Mouse (Mus musculus) R1 (cell line): Measurements from ENCODE around the gene Tnni3k.

ENCODE experiments used
- DNase-seq: peaks from one replicate; pipeline ENCODE4 v3.0.0-alpha.2; 2018; ENCODE audit warnings: low read depth, low spot score

The Tnni3k gene

DNA sequence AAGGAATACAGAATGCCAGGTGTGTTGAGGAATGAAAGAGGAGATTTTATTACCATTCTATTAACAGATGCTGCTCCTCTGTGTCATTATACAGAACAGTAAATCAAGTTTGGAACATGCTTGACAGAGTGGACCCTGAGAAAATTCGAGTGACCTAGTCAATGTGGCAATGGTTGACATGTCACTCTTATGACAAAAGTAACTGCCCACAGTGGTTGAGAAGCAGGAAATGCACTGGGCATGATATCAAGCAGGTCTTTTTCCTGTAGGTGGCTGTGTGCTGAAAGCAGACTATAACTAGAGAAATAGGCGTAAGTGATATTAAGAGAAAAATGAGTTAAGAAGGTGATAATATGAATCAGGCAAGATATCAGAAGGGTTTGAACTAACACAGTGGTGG, 105.7 kb downstream of the Tnni3k start:
- DNase-seq: no peak

DNA sequence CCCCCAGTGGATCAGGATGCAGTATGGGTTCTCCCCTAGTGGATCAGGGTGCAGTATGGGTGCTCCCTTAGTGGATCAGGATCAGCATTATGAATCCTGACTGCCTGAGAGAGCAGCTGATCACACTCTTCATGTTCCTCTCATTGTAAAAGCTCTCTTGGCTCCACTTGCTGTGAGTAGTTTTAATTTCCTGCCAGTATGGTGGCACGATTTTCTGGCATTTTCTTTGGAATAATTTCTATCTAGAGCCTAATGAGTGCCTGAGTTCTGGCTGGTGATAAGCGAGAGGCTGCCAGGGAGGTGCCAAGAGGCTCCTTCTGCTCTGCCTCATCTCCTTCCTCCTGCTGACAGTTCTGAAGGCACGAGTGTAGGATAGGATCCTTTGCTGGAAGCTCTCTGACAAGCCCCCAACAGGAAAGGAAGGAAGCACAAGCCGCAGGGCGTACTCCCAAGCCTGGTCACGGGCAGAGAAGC, 109.5 kb downstream of the Tnni3k start:
- DNase-seq: no peak

DNA sequence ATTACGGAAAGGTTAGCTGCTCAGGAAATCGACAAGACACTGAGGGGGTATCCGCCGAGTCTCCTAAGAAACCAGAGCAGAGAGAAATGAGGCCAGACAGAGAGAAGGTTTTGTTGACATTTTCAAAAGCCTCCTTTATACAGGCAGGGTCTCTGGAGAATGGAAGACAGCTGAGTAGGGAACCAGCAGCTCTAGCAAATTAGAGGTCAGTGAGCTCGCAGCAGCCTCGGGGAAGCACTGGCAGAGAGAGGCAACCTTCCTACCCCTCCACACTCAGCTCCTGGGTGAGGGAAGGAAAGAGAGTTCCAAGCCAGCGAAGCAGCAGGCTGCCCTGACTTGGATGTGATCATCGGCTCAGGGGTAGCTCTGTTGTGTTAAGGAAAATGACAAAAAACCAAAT, 127.5 kb downstream of the Tnni3k start:
- peak; percentile 2 for DNase-seq

DNA sequence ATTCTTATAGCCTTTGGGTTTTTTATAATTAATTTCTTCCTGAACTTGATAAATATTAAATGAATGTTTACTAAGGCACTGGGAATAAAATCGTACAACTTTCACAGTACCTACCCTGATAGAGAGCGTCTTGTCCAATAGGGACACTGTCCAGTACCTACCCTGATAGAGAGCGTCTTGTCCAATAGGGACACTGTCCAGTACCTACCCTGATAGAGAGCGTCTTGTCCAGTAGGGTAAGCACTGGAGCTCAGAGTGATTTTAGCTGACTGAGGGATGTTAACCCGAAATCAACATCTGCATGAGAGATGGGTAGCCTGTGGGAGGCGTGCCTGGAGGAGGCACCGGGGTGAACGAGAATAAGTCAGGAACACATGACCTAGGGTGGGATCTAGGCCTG, 130.3 kb downstream of the Tnni3k start:
- DNase-seq: no peak

DNA sequence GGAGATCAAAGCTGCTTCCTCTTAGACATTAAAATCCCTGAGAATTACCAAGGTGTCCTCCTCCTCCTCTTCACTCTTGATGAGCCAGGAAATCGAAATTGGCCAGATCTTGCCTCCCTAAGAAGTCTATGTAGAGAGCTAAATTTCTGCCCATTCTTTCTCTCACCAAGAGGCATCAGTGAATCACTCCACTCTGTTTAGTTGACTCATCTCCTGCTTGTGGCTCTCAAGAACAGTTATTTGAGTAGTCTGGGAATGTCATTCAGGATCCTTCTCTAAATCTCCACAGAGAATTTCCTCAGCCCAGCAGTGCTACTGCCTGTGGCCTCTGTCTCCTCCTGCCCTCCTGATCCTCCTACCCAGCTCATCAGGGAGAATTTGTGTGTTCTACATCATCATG, 139.6 kb downstream of the Tnni3k start:
- DNase-seq: no peak

DNA sequence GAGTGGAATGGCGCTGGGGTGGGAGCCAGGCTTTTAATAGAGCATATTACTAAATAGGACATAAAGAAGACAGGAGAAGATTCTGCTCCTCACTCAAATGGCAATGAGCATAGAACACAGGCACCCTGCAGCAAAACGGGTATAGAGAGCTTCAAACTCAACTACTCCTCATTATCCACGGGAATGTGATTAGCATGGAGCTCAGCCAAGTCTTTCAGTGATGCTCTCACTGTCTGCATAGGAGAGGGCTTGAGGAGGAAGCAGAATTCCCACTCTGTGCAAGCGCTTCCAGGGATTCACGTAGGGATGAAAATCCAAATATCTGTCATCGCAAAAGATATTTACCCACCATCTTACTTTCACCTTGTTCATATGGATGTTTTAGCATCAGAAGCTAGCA, 141.6 kb downstream of the Tnni3k start:
- no peak for DNase-seq

DNA sequence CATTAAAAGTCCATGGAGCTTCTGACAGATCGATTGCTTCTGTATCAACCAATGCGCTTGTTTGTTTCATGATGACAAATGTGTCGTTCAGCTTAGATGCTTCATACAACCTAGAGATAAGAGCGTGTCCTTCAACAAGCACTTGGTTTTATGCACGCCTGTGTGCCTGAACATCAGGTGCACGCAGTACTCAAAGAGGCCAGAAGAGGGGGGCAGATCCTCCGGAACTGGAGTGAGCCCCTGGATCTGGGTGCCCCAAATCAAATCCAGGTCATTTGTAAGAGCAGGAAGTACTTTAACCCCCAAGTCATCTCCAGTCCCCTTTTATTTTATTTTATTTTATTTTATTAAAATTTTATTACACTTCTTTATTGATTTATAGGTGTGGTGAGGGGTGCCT, 158.5 kb downstream of the Tnni3k start:
- peak; percentile 39 for DNase-seq

DNA sequence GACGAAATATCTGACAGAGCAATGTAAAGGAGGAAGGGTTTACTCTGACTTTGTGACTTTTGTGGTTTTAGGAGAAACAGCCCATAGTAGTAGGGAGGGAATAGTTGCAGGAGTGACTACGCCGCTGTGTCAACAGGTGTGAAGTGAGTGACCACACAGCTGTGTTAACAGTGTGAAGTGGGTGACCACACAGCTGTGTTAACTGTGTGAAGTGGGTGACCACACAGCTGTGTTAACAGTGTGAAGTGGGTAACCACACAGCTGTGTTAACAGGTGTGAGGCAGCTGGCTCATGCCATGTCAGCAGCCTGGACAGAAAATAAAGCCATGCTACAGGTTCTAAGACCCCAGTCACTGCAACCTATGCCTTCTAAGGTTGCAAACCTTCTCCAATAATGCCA, 162.0 kb downstream of the Tnni3k start:
- no peak for DNase-seq

DNA sequence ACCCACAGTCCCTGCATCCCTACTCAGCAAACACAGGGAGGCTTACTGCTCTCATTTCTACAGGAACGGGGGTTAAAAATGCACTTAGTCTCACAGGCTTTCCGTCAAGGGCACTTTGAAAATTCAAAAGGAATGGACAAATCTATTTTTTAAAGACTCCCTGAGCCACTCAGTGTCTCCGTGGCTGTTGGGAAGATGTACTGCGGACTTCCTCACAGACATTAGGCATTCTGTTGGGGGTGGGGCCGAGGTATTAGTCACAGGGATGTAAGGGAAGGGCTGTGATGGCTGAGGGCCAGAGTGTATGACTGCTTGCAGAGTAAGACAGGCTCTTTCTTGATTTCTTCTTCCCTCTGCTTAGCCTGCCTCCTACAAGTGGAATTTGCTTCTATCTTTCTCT, 169.8 kb downstream of the Tnni3k start:
- no peak for DNase-seq

DNA sequence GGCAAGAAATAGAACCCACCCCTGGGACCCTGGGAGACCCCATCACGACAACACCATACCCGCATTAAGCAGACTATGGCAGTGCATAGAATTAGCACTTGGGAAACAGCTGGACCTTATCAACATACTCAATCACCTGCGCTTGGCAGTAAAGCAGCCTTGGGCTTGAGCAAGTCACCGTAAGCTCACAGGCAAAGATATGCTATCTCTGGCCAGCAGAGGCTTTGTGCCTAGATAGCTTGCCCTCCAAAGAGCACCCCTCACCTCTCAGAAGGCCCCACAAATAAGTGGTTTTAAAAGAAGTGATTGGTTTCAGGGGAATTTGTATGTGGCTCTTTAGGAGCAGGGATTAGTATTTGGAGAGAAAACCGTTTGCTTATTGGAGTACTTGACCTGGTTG, 170.2 kb downstream of the Tnni3k start:
- DNase-seq: no peak

DNA sequence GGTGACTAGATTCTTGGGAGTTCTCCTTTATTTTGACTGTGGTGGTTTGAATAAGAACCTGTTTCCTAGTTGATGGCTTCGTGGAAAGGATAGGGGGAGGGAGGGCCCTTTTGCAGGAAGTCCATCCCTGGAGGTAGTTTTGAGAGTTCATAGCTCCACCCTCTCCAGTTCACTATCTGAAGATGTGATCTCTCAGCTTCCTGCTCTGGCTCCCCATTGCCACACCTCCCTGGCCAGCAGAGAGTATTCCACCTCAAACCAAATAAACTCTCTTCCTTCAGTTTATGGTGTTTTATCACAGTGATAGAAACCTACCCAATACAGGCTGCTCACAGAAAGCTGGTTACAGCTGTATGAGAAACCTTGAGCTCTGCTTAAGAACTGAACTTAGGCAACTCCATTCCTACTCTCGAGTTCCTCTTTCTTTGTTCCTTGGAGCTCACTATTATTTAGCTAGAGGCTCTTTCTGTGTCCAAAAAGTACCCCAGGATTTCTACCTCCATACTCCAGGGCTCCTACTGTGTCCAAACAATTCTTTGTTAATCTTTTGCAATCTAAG, 173.7 kb downstream of the Tnni3k start:
- DNase-seq: no peak

DNA sequence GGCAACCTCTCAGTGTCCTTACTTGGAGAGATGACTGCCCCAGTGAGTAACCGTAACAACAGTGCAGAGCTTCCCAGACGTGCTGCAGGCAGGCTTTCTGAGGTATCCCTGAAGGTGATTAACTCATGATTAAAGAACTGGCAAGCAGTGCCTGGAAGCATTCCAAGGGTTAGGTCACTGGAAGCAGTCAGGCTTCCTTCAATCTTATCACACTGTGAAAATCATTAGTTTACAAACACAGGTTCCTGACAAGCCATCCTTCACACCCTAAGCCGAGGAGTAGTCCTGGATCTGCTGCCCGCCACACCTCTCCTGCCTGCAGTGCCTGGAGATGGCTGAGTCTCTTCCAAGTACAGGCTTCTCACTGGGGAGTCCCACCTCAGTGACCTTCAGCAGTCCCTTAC, 174.7 kb downstream of the Tnni3k start:
- DNase-seq: peak; percentile 15

DNA sequence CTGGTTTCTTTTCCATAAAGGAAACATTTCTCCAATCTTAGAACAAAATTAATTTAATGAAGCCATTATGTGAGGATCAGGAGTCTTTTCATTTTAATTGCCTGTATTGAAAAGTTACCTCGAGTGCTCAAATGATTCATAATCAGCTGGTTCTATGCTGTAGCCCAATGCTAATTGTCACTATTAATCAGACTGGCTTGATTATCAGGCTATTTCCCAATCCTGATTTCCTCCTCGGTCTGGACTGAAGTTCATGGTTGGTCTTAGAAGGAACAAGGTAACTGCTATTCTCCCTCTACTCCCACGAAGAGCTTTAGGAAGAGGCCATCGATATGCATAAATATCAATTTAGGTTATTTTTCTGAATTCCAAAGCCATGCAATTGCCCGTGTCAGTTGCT, 175.1 kb downstream of the Tnni3k start:
- DNase-seq: no peak

DNA sequence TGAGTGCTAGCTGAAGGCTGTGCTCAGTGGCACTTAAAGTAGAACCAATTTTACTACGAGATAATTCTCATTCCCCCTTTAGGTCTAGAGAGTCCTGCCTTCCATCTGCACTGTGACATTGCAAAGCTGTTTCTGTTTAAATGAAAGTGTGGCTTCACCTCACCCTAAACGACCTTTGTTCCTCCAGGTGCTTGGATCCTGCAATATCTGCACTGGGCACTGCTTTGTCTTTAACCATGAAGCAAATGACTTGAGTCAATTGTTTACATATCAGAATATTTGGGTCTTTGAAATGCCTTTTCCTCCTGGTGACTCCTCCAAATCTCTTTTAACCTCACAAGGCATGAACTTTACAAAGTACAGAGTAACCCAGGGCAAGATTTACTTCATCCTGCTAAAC, 175.7 kb downstream of the Tnni3k start:
- DNase-seq: no peak

DNA sequence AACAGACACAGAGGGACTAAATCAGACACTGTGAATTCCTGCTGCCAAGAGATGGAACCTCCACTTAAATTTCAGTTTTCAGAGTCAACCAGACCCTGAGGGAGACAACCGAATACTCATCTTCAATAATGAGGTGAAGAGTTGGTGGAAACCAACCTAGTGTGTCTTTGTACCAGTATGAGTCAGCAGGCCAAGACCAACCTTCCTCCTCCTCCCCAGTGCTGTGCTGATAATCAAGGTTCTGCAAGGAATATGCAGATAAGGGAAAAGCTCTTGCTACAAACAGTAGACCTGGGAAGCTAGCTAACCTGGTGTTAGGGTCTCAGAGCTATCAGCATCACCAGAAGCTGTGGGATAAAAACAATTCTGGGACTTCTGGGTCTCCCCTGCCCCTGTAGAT, 176.1 kb downstream of the Tnni3k start:
- DNase-seq: no peak

DNA sequence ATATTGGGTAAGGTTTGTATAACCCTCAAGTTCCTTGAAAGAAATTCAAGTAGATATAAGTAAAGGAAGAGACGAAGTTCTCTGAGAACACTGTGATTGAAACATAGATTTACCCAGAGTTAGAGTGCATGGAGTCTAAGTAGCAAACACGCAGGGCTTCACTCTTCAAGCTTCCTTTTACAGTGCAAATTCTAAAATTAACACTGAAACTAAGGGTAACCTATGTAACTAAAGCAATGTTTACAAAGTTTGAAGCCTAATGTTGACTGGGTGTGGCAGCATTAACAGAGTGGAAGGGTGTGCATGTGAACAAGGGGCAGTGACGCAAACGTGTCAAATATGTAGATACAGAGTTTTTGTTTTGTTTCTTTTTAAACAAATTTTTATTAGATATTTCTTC, 186.4 kb downstream of the Tnni3k start:
- no peak for DNase-seq

DNA sequence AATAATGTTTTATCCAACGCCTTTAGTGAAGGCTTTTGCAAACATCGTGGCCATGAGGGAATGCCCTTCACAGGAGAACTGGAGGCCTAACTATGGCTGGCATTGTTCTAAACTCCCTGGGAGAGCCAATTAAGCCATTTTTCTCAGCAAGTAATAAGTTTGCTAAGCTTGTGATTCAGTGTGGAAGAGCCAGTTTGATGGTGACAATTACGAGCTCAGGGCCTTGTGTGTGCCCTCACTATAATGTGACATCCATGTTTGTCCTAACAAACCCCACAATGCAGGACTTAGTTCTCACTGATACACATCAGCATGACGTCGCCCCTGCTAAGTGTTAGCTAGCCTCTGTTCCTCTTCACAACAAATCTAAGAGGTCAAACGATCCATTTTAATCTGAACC, 193.3 kb downstream of the Tnni3k start:
- DNase-seq: no peak

DNA sequence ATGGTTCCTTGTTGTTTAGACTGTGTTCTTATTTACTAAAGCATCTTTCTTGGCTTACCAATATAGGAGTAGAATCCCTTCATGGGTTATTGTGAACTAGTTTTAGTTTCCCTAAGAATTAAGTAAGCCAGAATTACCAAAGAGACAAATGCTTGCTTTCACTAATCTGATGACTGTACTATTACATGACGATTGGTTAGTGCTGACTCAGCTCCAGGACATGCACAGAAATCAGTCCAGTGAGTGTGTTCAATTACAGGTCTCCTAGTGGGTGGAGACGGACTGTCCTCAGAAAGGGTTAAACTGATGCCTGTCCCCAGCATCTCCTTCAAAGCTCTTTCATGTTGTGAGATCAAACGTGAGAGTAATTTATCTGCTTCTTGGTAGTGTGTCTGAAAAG, 195.5 kb downstream of the Tnni3k start:
- DNase-seq: no peak

DNA sequence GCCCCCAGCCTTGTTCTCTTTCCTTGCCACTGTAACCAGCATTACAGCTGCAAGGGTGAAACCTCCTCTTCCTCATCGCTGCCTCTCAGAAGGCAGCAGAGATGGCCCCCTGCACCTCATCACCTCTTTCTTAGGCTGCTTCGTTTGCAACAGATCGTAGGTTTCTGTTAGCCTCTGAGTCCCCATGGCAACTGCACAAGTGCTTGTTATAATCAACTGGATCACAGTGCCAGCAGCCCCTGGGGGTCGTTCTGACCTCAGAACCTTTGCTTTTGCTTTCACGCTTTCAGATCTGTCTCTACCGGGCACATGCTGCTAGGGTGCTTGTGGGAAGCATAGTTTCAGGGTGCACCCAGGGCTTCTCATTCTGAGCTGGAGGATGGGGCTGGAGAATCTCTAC, 201.9 kb downstream of the Tnni3k start:
- DNase-seq: no peak

DNA sequence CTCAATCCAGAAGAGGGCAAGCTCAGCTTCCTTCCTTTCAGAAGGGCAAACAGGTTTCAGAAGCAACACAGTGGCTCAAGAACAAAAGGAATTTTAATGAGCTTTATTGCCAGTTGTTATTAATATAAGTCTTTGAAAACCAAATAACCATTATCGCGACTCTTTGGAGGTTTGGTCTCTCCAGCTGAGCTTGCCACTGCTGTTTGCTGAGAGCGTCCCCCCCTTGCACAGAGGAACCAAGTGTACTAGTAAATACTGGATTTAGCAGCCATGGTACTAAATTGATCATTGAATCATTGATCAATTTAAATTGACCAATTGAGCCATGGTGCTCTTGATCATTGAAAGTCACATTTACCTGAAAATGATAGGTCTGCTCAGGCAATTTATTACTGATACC, 202.9 kb downstream of the Tnni3k start:
- no peak for DNase-seq

DNA sequence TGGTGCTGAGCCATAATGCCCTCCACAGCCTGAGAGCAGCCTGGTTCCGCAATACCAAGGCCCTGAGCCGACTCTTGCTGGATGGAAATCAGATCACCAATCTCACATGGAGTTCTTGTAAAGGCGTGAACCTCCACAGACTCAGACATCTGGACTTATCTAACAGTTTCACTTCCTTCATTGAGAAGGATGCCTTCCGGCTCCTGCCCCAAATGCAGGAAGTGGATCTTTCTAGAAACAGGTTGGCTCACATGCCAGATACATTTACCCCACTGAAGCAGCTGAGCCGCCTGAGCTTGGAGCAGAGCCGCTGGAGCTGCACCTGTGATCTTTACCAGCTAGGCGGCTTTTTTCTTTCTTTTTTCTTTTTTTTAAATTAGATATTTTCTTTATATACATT, 213.0 kb downstream of the Tnni3k start:
- DNase-seq: no peak

DNA sequence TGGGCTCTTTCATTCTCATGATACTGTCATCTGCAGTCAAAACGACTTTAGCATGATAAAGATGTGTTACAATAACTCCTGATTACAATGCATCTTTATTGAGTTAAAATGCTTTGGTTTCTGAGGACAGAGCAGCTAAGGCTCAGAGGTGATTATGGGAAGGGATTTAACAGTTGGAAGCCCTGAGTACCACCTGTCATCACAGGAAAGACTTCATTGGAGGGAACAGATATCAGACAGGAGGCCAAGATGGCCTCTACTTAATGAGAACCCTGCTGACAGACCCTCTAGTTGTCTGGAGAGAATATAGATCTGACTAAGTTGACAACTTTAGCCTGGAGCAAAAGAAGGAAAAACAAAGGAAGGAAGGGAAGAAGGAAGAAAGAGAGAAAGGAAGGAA, 214.1 kb downstream of the Tnni3k start:
- DNase-seq: no peak

DNA sequence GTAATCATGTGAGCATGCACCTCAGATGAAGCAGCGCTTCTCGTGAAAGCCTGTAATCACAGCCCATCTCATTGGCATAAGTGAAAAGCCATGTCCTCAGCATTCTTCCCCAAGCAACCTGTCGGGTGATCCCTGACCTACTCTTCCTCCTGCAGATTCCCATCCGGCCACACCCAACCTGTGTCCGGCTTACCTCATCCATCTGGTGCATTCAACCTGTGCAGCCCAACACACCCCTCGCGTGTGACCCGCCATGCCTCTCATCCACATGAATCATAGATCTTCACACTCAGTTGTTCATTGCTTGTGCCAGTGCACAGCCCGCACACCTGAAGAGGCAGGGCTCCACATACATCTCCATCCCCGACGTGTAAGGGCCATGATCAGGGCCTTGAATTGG, 217.3 kb downstream of the Tnni3k start:
- peak; percentile 3 for DNase-seq

DNA sequence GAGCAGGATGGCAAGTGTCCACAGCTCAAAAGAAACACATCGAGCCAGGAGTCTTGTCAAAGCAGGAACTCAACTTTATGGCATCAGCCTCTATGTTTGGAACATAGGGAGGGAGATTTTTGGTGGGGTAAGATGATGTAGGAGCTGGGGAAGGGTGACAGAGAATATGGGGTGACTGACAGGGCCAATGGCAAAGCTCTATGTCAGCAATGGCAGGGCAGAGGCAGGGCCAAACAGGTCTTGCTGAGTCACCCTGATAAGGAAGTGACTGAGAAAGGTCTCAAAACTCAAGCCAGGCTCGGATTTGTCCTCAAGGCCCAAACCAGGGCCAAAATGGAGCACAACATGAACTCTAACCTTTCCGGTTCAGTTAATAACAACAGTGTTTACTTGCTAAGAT, 219.1 kb downstream of the Tnni3k start:
- no peak for DNase-seq
